Mouse (Mus musculus): ENCODE results near the gene Elovl6. TPM values are rescaled to one million over a fixed set of nuclear protein-coding genes. Genes with fewer than 3 reads are reported as not detected.

Elovl6 gene
- polyA plus RNA-seq, 1 experiment from 2014 or later, result 6.4 TPM

- H3K4me2 ChIP-seq, result peak overlapping the region; percentile 41
- no peaks in the 10 kb centered on the region for H3K9me3 ChIP-seq (replicated peaks)
- H3K36me3 ChIP-seq, result no peaks in the 10 kb centered on the region
- H3K4me1 ChIP-seq (replicated peaks), result peaks cover 9% of the 10 kb centered on the region
- peak overlapping the region; percentile 10; the same call in 1 of the 2 replicates for H3K4me3 ChIP-seq
- no peaks in the 10 kb centered on the region for H3K27me3 ChIP-seq
- 73% methylated on average over 25 of the region's 25 CpGs for WGBS
- no peak for ATAC-seq (replicated peaks; ENCODE audit: insufficient number of reproducible peaks, insufficient read depth, low FRiP score, low read depth)
- H3K27ac ChIP-seq, result no peak overlapping the region
- H3K9ac ChIP-seq, result no peak overlapping the region
Measured at GRCm38 (mm10) chr3:129612311-129613097, 80.3 kb downstream of the Elovl6 start.

GRCm38 (mm10) chr3:129613756-129614155, 81.6 kb downstream of the Elovl6 start:
- H3K27me3 ChIP-seq, result no peaks in the 10 kb centered on the region
- H3K4me2 ChIP-seq, result no peak overlapping the region
- peaks cover 9% of the 10 kb centered on the region for H3K4me1 ChIP-seq (replicated peaks)
- no peak for ATAC-seq (replicated peaks; ENCODE audit: insufficient number of reproducible peaks, insufficient read depth, low FRiP score, low read depth)
- no peaks in the 10 kb centered on the region for H3K36me3 ChIP-seq
- no peak overlapping the region for H3K4me3 ChIP-seq
- H3K27ac ChIP-seq, result no peak overlapping the region
- 88% methylated on average over 7 of the region's 7 CpGs for whole genome bisulfite sequencing
- H3K9ac ChIP-seq, result no peak overlapping the region
- no peaks in the 10 kb centered on the region for H3K9me3 ChIP-seq (replicated peaks)

- no peaks in the 10 kb centered on the region; the same call in 1 of the 2 replicates for H3K27me3 ChIP-seq
- H3K9ac ChIP-seq, result no peak overlapping the region
- ATAC-seq (replicated peaks; ENCODE audit: insufficient number of reproducible peaks, insufficient read depth, low FRiP score, low read depth), result no peak
- H3K4me3 ChIP-seq, result no peak overlapping the region
- no peaks in the 10 kb centered on the region for H3K36me3 ChIP-seq
- 79% methylated on average over 2 of the region's 2 CpGs for WGBS
- peaks cover 9% of the 10 kb centered on the region for H3K4me1 ChIP-seq (replicated peaks)
- H3K27ac ChIP-seq, result no peak overlapping the region
- no peaks in the 10 kb centered on the region for H3K9me3 ChIP-seq (replicated peaks)
- H3K4me2 ChIP-seq, result no peak overlapping the region
Measured at GRCm38 (mm10) chr3:129614216-129614615, 82.1 kb downstream of the Elovl6 start.

- no peaks in the 10 kb centered on the region; the same call in 1 of the 2 replicates for H3K27me3 ChIP-seq
- ATAC-seq (replicated peaks; ENCODE audit: insufficient number of reproducible peaks, insufficient read depth, low FRiP score, low read depth), result no peak
- peaks cover 27% of the 10 kb centered on the region for H3K4me1 ChIP-seq (replicated peaks)
- no peak overlapping the region for H3K9ac ChIP-seq
- no peak overlapping the region for H3K4me3 ChIP-seq
- H3K9me3 ChIP-seq (replicated peaks), result no peaks in the 10 kb centered on the region
- no peak overlapping the region for H3K27ac ChIP-seq
- 67% methylated on average over 11 of the region's 11 CpGs for WGBS
- no peaks in the 10 kb centered on the region for H3K36me3 ChIP-seq
- H3K4me2 ChIP-seq, result no peak overlapping the region
Measured at GRCm38 (mm10) chr3:129617450-129617849, 85.3 kb downstream of the Elovl6 start.

GRCm38 (mm10) chr3:129619194-129619775, 87.1 kb downstream of the Elovl6 start:
- Histone ChIP-seq H3K4me3 (no peak overlapping the region), H3K27me3 (no peaks in the 10 kb centered on the region; the same call in 1 of the 2 replicates), H3K4me1 (replicated peaks) (peaks cover 22% of the 10 kb centered on the region), H3K9ac (no peak overlapping the region), H3K4me2 (no peak overlapping the region), H3K27ac (no peak overlapping the region), H3K36me3 (no peaks in the 10 kb centered on the region), H3K9me3 (replicated peaks) (no peaks in the 10 kb centered on the region)
- WGBS, result 78% methylated on average over 16 of the region's 16 CpGs
- ATAC-seq (replicated peaks; ENCODE audit: insufficient number of reproducible peaks, insufficient read depth, low FRiP score, low read depth), result no peak

GRCm38 (mm10) chr3:129620802-129621201, 88.6 kb downstream of the Elovl6 start:
- no peaks in the 10 kb centered on the region for H3K36me3 ChIP-seq
- 44% methylated on average over 3 of the region's 3 CpGs for WGBS
- no peaks in the 10 kb centered on the region for H3K9me3 ChIP-seq (replicated peaks)
- H3K4me1 ChIP-seq (replicated peaks), result peaks cover 21% of the 10 kb centered on the region
- no peaks in the 10 kb centered on the region; the same call in 1 of the 2 replicates for H3K27me3 ChIP-seq
- peak; percentile 77 for ATAC-seq (replicated peaks; ENCODE audit: insufficient number of reproducible peaks, insufficient read depth, low FRiP score, low read depth)
- H3K9ac ChIP-seq, result no peak overlapping the region
- H3K4me3 ChIP-seq, result peak overlapping the region; percentile 7; the same call in 1 of the 2 replicates
- peak overlapping the region; percentile 45 for H3K4me2 ChIP-seq
- H3K27ac ChIP-seq, result peak overlapping the region; percentile 78

- H3K4me3 ChIP-seq, result peak overlapping the region; percentile 7; the same call in 1 of the 2 replicates
- H3K9ac ChIP-seq, result no peak overlapping the region
- H3K4me2 ChIP-seq, result peak overlapping the region; percentile 45
- peaks cover 21% of the 10 kb centered on the region for H3K4me1 ChIP-seq (replicated peaks)
- no peak; the same call in 1 of the 2 replicates for ATAC-seq (replicated peaks; ENCODE audit: insufficient number of reproducible peaks, insufficient read depth, low FRiP score, low read depth)
- H3K27ac ChIP-seq, result peak overlapping the region; percentile 78
- H3K9me3 ChIP-seq (replicated peaks), result no peaks in the 10 kb centered on the region
- WGBS, result 27% methylated on average over 5 of the region's 5 CpGs
- H3K36me3 ChIP-seq, result no peaks in the 10 kb centered on the region
- no peaks in the 10 kb centered on the region; the same call in 1 of the 2 replicates for H3K27me3 ChIP-seq
Measured at GRCm38 (mm10) chr3:129621255-129621654, 89.1 kb downstream of the Elovl6 start.

GRCm38 (mm10) chr3:129622120-129622519, 90.0 kb downstream of the Elovl6 start:
- Histone ChIP-seq H3K36me3 (no peaks in the 10 kb centered on the region), H3K4me3 (no peak overlapping the region), H3K27me3 (no peaks in the 10 kb centered on the region; the same call in 1 of the 2 replicates), H3K27ac (no peak overlapping the region), H3K9ac (no peak overlapping the region), H3K4me1 (replicated peaks) (peaks cover 21% of the 10 kb centered on the region), H3K4me2 (no peak overlapping the region), H3K9me3 (replicated peaks) (no peaks in the 10 kb centered on the region)
- ATAC-seq (replicated peaks; ENCODE audit: insufficient number of reproducible peaks, insufficient read depth, low FRiP score, low read depth), result no peak
- WGBS, result 70% methylated on average over 9 of the region's 9 CpGs

GRCm38 (mm10) chr3:129622705-129623104, 90.5 kb downstream of the Elovl6 start:
- H3K27ac ChIP-seq, result no peak overlapping the region
- H3K9ac ChIP-seq, result no peak overlapping the region
- no peaks in the 10 kb centered on the region for H3K9me3 ChIP-seq (replicated peaks)
- no peaks in the 10 kb centered on the region for H3K36me3 ChIP-seq
- H3K4me3 ChIP-seq, result no peak overlapping the region
- no peaks in the 10 kb centered on the region; the same call in 1 of the 2 replicates for H3K27me3 ChIP-seq
- peaks cover 21% of the 10 kb centered on the region for H3K4me1 ChIP-seq (replicated peaks)
- 94% methylated on average over 5 of the region's 5 CpGs for WGBS
- no peak overlapping the region for H3K4me2 ChIP-seq
- no peak for ATAC-seq (replicated peaks; ENCODE audit: insufficient number of reproducible peaks, insufficient read depth, low FRiP score, low read depth)

GRCm38 (mm10) chr3:129624193-129624805, 92.1 kb downstream of the Elovl6 start:
- H3K36me3 ChIP-seq, result no peaks in the 10 kb centered on the region
- no peaks in the 10 kb centered on the region; the same call in 1 of the 2 replicates for H3K27me3 ChIP-seq
- no peak overlapping the region for H3K4me2 ChIP-seq
- H3K9ac ChIP-seq, result no peak overlapping the region
- no peaks in the 10 kb centered on the region for H3K9me3 ChIP-seq (replicated peaks)
- no peak overlapping the region for H3K27ac ChIP-seq
- H3K4me1 ChIP-seq (replicated peaks), result peaks cover 21% of the 10 kb centered on the region
- no peak overlapping the region for H3K4me3 ChIP-seq
- no peak for ATAC-seq (replicated peaks; ENCODE audit: insufficient number of reproducible peaks, insufficient read depth, low FRiP score, low read depth)
- WGBS, result 94% methylated on average over 10 of the region's 10 CpGs

GRCm38 (mm10) chr3:129627281-129627680, 95.1 kb downstream of the Elovl6 start:
- 68% methylated on average over 4 of the region's 4 CpGs for WGBS
- no peak for ATAC-seq (replicated peaks; ENCODE audit: insufficient number of reproducible peaks, insufficient read depth, low FRiP score, low read depth)
- H3K27me3 ChIP-seq, result no peaks in the 10 kb centered on the region
- H3K4me2 ChIP-seq, result no peak overlapping the region
- H3K4me1 ChIP-seq (replicated peaks), result peaks cover 1% of the 10 kb centered on the region; the same call in 1 of the 2 replicates
- H3K36me3 ChIP-seq, result no peaks in the 10 kb centered on the region
- no peak overlapping the region for H3K9ac ChIP-seq
- no peak overlapping the region for H3K4me3 ChIP-seq
- H3K27ac ChIP-seq, result no peak overlapping the region
- no peaks in the 10 kb centered on the region for H3K9me3 ChIP-seq (replicated peaks)

Data from heart, embryonic 15.5 days (tissue).